Mouse (Mus musculus) embryo, embryonic 9.5 days (tissue): Measurements from ENCODE around the gene Fgfr1op2.

Source experiments
- DNase-seq: peaks from one replicate; pipeline ENCODE4 v3.0.0-alpha.2; 2017; ENCODE audit errors: extremely low spot score

Gene Fgfr1op2

GRCm38 (mm10) chr6:146641621-146642210, 64.7 kb downstream of the Fgfr1op2 start:
- no peak for DNase-seq

- peak; percentile 99 for DNase-seq
Observed at GRCm38 (mm10) chr6:146642276-146643183, 65.5 kb downstream of the Fgfr1op2 start, which contains the start of the genes Med21 and Tm7sf3. Gene Med21 (plus strand): TSS chr6:146642547. Gene Tm7sf3 (minus strand): TSS chr6:146642824.

GRCm38 (mm10) chr6:146643184-146643570, 66.2 kb downstream of the Fgfr1op2 start:
- peak; percentile 30 for DNase-seq
